Mouse (Mus musculus) testis, adult 2 months (tissue): ENCODE measurements at regions not wholly inside any gene's neighbourhood (a gene's known extent, or its start where the extent isn't known, plus 50 kb on each side); places are given as distances from the start of the nearest gene placed in this dataset.

Experiments
- CTCF ChIP-seq: fragments of 200-500 bp; IDR thresholded peaks from 2 replicates; pipeline ENCODE4 v1.5.1; 2012; ENCODE audit warnings: low read depth, mild to moderate bottlenecking, inconsistent platforms, low read length, moderate library complexity; ENCODE audit not compliant: control insufficient read depth, insufficient read depth, insufficient replicate concordance
- POLR2A ChIP-seq: fragments of 200-500 bp; IDR thresholded peaks from 2 replicates; pipeline ENCODE4 v1.6.1; 2012; ENCODE audit warnings: low read depth, mild to moderate bottlenecking, inconsistent platforms, low read length, moderate library complexity; ENCODE audit not compliant: control insufficient read depth

DNA sequence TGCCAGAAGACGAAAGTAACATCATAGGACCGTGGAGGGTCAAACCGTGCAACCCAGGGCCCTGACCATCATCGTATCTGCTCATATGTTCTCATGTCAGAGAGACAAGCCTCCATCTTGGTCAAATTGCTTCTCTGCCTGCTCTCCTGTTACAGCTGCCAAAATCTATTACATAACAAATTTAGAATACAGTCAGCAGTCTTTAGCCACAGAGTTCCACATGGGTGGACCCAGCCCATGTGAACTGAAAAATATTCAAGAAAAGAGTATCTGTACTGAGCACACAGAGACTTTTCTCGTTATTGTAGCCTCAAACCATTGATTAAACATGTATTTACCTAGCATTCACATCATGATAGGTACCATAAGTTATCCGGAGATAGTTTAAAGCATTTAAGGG is 155.2 kb upstream of the Haao start:
- TF ChIP-seq CTCF (no peak), POLR2A (no peak)
